Mouse (Mus musculus) CH12.LX (cell line): ENCODE results near the gene Vbp1. TPM values are rescaled to one million over a fixed set of nuclear protein-coding genes. Genes with fewer than 3 reads are reported as not detected.

ENCODE experiments used
- DNase-seq: peaks from one replicate; pipeline ENCODE4 v3.0.0-alpha.2; 2013; ENCODE audit errors: extremely low read depth
- H3K27ac ChIP-seq: 2 replicates; pipeline ENCODE4 v1.5.1; 2012; ENCODE audit warnings: low read depth, mild to moderate bottlenecking, control low read depth, moderate library complexity; ENCODE audit not compliant: insufficient read depth
- H3K27me3 ChIP-seq: replicated peaks from 2 replicates; pipeline ENCODE3; 2012; ENCODE audit warnings: inconsistent platforms
- H3K36me3 ChIP-seq, 2 experiments: replicated peaks in 1 of 2; 2 replicates each; pipeline versions ENCODE3 to v1.6.1; 2012; ENCODE audit warnings: inconsistent platforms in 1 of 2, low read length in 1 of 2, mild to moderate bottlenecking in 1 of 2, mixed read lengths in 1 of 2, moderate library complexity in 1 of 2; ENCODE audit not compliant: control insufficient read depth in 1 of 2, insufficient read depth in 1 of 2
- H3K4me1 ChIP-seq, 2 experiments: 2 replicates each; pipeline ENCODE4 v1.6.1; 2012; ENCODE audit warnings: inconsistent platforms in 1 of 2, moderate library complexity in 1 of 2; ENCODE audit not compliant: insufficient read depth in 2 of 2, control insufficient read depth in 1 of 2
- H3K4me2 ChIP-seq: 2 replicates; pipeline ENCODE4 v1.6.1; 2012; ENCODE audit warnings: low read depth, mild to moderate bottlenecking, control low read depth; ENCODE audit not compliant: poor library complexity, insufficient read depth, severe bottlenecking
- H3K4me3 ChIP-seq, 3 experiments: fragments of 150-350 bp in 1 of 3; sonication (generic) in 1 of 3; replicated peaks in 1 of 3; 2 replicates each; pipeline versions ENCODE3 to v1.5.1; 2011 to 2012; ENCODE audit warnings: low read depth in 2 of 3, low read length in 2 of 3, mild to moderate bottlenecking in 2 of 3, moderate library complexity in 2 of 3, control low read depth in 1 of 3, improper control_type of control experiment in 1 of 3, inconsistent platforms in 1 of 3, mixed read lengths in 1 of 3; ENCODE audit not compliant: poor library complexity in 1 of 3
- H3K79me2 ChIP-seq: replicated peaks from 2 replicates; pipeline ENCODE4 v1.6.1; 2012; ENCODE audit warnings: mild to moderate bottlenecking, moderate library complexity; ENCODE audit not compliant: control insufficient read depth, poor library complexity, insufficient read depth, severe bottlenecking; ENCODE audit errors: extremely low read depth
- H3K9ac ChIP-seq: 2 replicates; pipeline ENCODE4 v1.6.1; 2012; ENCODE audit warnings: low read depth, mild to moderate bottlenecking, control low read depth, moderate library complexity; ENCODE audit not compliant: insufficient read depth
- H3K9me3 ChIP-seq: replicated peaks from 2 replicates; pipeline ENCODE3; 2012; ENCODE audit warnings: low read length, inconsistent platforms, mixed read lengths
- BHLHE40 ChIP-seq: IDR thresholded peaks from 2 replicates; pipeline ENCODE4 v1.6.1; 2011; ENCODE audit warnings: mild to moderate bottlenecking, low read depth, low read length, improper control_type of control experiment
- CHD1 ChIP-seq: IDR thresholded peaks from 2 replicates; pipeline ENCODE4 v1.6.1; 2012; ENCODE audit warnings: low read depth, low read length, improper control_type of control experiment, inconsistent platforms
- ELF1 ChIP-seq: IDR thresholded peaks from 2 replicates; pipeline ENCODE4 v1.6.1; 2014; ENCODE audit warnings: low read depth, mild to moderate bottlenecking, inconsistent platforms, low read length, improper control_type of control experiment
- EP300 ChIP-seq: IDR thresholded peaks from 2 replicates; pipeline ENCODE4 v1.6.1; 2011; ENCODE audit warnings: low read length, improper control_type of control experiment
- HCFC1 ChIP-seq: IDR thresholded peaks from 2 replicates; pipeline ENCODE4 v1.6.1; 2012; ENCODE audit warnings: low read depth, mild to moderate bottlenecking, inconsistent platforms, low read length, improper control_type of control experiment
- MYC ChIP-seq: IDR thresholded peaks from 2 replicates; pipeline ENCODE4 v1.6.1; 2011; ENCODE audit warnings: low read depth, mild to moderate bottlenecking, improper control_type of control experiment, low read length
- NELFE ChIP-seq: IDR thresholded peaks from 2 replicates; pipeline ENCODE4 v1.6.1; 2011; ENCODE audit warnings: low read depth, low read length, improper control_type of control experiment
- NRF1 ChIP-seq: IDR thresholded peaks from 2 replicates; pipeline ENCODE4 v1.6.1; 2014; ENCODE audit warnings: low read depth, mild to moderate bottlenecking, inconsistent platforms, low read length, improper control_type of control experiment, moderate library complexity
- POLR2AphosphoS2 ChIP-seq: IDR thresholded peaks from 2 replicates; pipeline ENCODE4 v1.6.1; 2011; ENCODE audit warnings: low read depth, low read length, improper control_type of control experiment
- SIN3A ChIP-seq: IDR thresholded peaks from 2 replicates; pipeline ENCODE4 v1.6.1; 2012; ENCODE audit warnings: low read length, improper control_type of control experiment, inconsistent platforms
- TBP ChIP-seq: conservative IDR thresholded peaks from 2 replicates; pipeline ENCODE4 v1.6.1; 2011; ENCODE audit warnings: low read depth, low read length, improper control_type of control experiment
- UBTF ChIP-seq: IDR thresholded peaks from 2 replicates; pipeline ENCODE4 v1.6.1; 2012; ENCODE audit warnings: low read depth, mild to moderate bottlenecking, inconsistent platforms, low read length, improper control_type of control experiment, moderate library complexity
- USF1 ChIP-seq: IDR thresholded peaks from 2 replicates; pipeline ENCODE4 v1.6.1; 2014; ENCODE audit warnings: low read depth, mild to moderate bottlenecking, inconsistent platforms, low read length, improper control_type of control experiment
- ZKSCAN1 ChIP-seq: IDR thresholded peaks from 2 replicates; pipeline ENCODE4 v1.6.1; 2012; ENCODE audit warnings: low read depth, inconsistent platforms, low read length, improper control_type of control experiment, borderline replicate concordance
- dilution Hi-C: fragments of 300-500 bp; cut with MboI; formaldehyde crosslinking; loops from 2 replicates; pipeline ENCODE4 v1.14.3; 2020; ENCODE audit warnings: low sequenced_read_pairs; ENCODE audit not compliant: extremely low pct_unique_long_range_greater_than_20kb, extremely low pct_ligation_motif_present
- in situ Hi-C: fragments of 300-500 bp; cut with MboI; formaldehyde crosslinking; loops from 3 replicates; pipeline ENCODE4 v1.14.3; 2019; ENCODE audit warnings: low sequenced_read_pairs, low pct_ligation_motif_present, low pct_unique_long_range_greater_than_20kb, mixed read lengths
- polyA plus RNA-seq: library from polyadenylated mRNA; unstranded; fragments of >175 nt; gene quantifications from 2 replicates; pipeline ENCODE4 v1.2.1, GENCODE M21; 2012; ENCODE audit warnings: low read depth; ENCODE audit not compliant: insufficient read length
- total RNA-seq, 2 experiments: library from RNA; depleted of rRNA; stranded (reverse); fragments of 300-350 nt in 1 of 2; fragments of >200 nt in 1 of 2; gene quantifications; 2 replicates each; pipeline ENCODE4 v1.2.3; 2012 to 2014

The Vbp1 gene
- total and polyA plus RNA-seq, 3 experiments, result 61.9 to 244 (median 94.9) TPM

DNA sequence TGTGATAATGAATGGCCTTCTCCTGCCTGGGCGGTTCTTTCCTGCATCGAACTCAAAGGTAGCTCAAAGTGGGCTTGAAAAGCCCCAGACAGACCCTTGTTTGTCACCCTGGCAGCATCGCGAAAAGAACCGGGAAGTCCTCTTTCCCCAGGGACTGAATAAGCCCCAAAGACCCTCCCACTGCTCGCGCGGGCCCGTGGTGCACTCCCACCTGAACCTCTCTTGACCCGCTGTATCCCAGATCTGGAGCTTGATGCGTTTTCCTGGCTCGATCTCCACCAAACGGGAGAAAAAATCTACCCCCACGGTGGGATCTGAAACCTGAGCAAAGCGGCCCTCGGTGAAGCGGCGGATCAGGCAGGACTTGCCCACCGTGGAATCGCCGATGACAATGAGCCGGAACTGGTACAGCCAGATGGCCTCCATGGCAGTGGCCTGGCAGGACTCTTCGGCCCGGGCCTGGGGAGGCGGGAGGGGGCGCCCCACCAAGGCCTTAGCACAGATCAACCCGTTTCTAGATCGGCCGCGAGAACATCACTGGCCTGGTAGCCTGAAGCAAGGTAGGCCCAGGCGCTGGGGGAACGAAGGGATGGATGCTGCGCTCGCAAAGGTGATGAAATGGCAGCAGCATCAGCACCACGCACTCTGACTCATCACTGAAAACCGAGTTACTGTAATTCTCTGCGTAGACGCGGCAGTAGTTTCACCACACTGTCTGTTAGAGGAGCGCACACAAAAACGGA lies 63.7 kb downstream of the Vbp1 start, which contains the start of gene Rab39b:
Gene Rab39b, minus strand, starts transcription at position 650 of the 743 bp plus-strand sequence.
- in situ Hi-C loops (no loop called here), dilution Hi-C loops (no loop called here)
- Histone ChIP-seq H3K79me2 (no peaks in the 10 kb centered on the region), H3K27me3 (no peaks in the 10 kb centered on the region), H3K27ac (no peak within 1 kb of the TSS), H3K36me3 (no peaks in the 10 kb centered on the region), H3K4me2 (no peak within 1 kb of the TSS), H3K9me3 (no peaks in the 10 kb centered on the region), H3K9ac (no peak within 1 kb of the TSS), H3K4me3 (no peak within 1 kb of the TSS), H3K4me1 (no peaks in the 10 kb centered on the region)
- no peak for TF ChIP-seq EP300
- no peak for TF ChIP-seq TBP
- TF ChIP-seq ELF1, result no peak
- TF ChIP-seq HCFC1, result no peak
- TF ChIP-seq NRF1, result no peak
- TF ChIP-seq NELFE, result no peak
- no peak for DNase-seq

- Histone ChIP-seq H3K27me3 (no peaks in the 10 kb centered on the region), H3K9ac (no peak overlapping the region), H3K4me1 (no peaks in the 10 kb centered on the region), H3K4me3 (no peak overlapping the region), H3K36me3 (no peaks in the 10 kb centered on the region), H3K9me3 (no peaks in the 10 kb centered on the region), H3K4me2 (no peak overlapping the region), H3K27ac (no peak overlapping the region)
- in situ Hi-C loops, result no loop called here
- dilution Hi-C loops, result no loop called here
- DNase-seq, result no peak
- no peak for TF ChIP-seq BHLHE40
- TF ChIP-seq SIN3A, result no peak
- TF ChIP-seq MYC, result no peak
- no peak for TF ChIP-seq ZKSCAN1
- no peak for TF ChIP-seq POLR2AphosphoS2
- no peak for TF ChIP-seq UBTF
- no peak for TF ChIP-seq CHD1
- TF ChIP-seq USF1, result no peak
- TF ChIP-seq, all 38 proteins: peak for 0
- H3K79me2 ChIP-seq, result no peaks in the 10 kb centered on the region
These were observed 64.4 kb downstream of the Vbp1 start for GRCm38 (mm10) chrX:75578539-75578938.

Other genes starting within 250 kb of the Vbp1 start
- gene Fundc2, start 131.9 kb upstream of the Vbp1 start, total RNA-seq (2012; rRNA removed), result 13.3 and 14.5 TPM in 2 replicates
- gene Fundc2, start 131.9 kb upstream of the Vbp1 start, total RNA-seq (2014; rRNA removed), result 27.4 and 30.0 TPM in 2 replicates
- 42.9 and 45.9 TPM in 2 replicates for gene Fundc2, start 131.9 kb upstream of the Vbp1 start, polyA plus RNA-seq
- gene F8, start 131.7 kb upstream of the Vbp1 start, total RNA-seq (2012; rRNA removed), result 1.6 and 2.8 TPM in 2 replicates
- gene F8, start 131.7 kb upstream of the Vbp1 start, total RNA-seq (2014; rRNA removed), result 2.6 and 4.1 TPM in 2 replicates
- gene F8, start 131.7 kb upstream of the Vbp1 start, polyA plus RNA-seq, result 0.76 and 1.2 TPM in 2 replicates
- 4.5 and 5.4 TPM in 2 replicates for gene Cmc4, start 97.7 kb upstream of the Vbp1 start, total RNA-seq (2012; rRNA removed)
- 11.2 and 11.9 TPM in 2 replicates for gene Cmc4, start 97.7 kb upstream of the Vbp1 start, total RNA-seq (2014; rRNA removed)
- gene Cmc4, start 97.7 kb upstream of the Vbp1 start, polyA plus RNA-seq, result 8.2 and 8.8 TPM in 2 replicates
- 4.5 and 4.6 TPM in 2 replicates for gene Mtcp1, start 97.7 kb upstream of the Vbp1 start, total RNA-seq (2012; rRNA removed)
- gene Mtcp1, start 97.7 kb upstream of the Vbp1 start, total RNA-seq (2014; rRNA removed), result 6.7 and 8.8 TPM in 2 replicates
- gene Mtcp1, start 97.7 kb upstream of the Vbp1 start, polyA plus RNA-seq, result 7.3 and 7.4 TPM in 2 replicates
- gene Brcc3, start 97.7 kb upstream of the Vbp1 start, total RNA-seq (2012; rRNA removed), result 22.9 and 26.0 TPM in 2 replicates
- gene Brcc3, start 97.7 kb upstream of the Vbp1 start, total RNA-seq (2014; rRNA removed), result 45.5 and 45.9 TPM in 2 replicates
- gene Brcc3, start 97.7 kb upstream of the Vbp1 start, polyA plus RNA-seq, result 68.0 and 68.2 TPM in 2 replicates
- not detected in 2 replicates for gene Rab39b, start 63.9 kb downstream of the Vbp1 start, total RNA-seq (2012; rRNA removed)
- not detected in 2 replicates for gene Rab39b, start 63.9 kb downstream of the Vbp1 start, total RNA-seq (2014; rRNA removed)
- gene Rab39b, start 63.9 kb downstream of the Vbp1 start, polyA plus RNA-seq, result not detected in 2 replicates